Mouse (Mus musculus): ENCODE measurements around the gene Spag7.

GRCm38 (mm10) chr11:70664741-70665140 is 4.5 kb downstream of the Spag7 start:
- no peak for TF ChIP-seq ZNF384 (IDR thresholded peaks at IDR 0.05; ENCODE audit: low read depth, low read length)
- TF ChIP-seq HCFC1 (IDR thresholded peaks at IDR 0.05; ENCODE audit: borderline replicate concordance, insufficient read depth, low read length): no peak
- TF ChIP-seq CHD2 (IDR thresholded peaks at IDR 0.05; ENCODE audit: low read depth, low read length): no peak
- no peak for TF ChIP-seq MAFK (IDR thresholded peaks at IDR 0.05; ENCODE audit: insufficient read depth, low read depth, low read length)
